Mouse (Mus musculus) heart, embryonic 13.5 days (tissue): Measurements from ENCODE around the gene Prrx2. TPM values are rescaled to one million over a fixed set of nuclear protein-coding genes. Genes with fewer than 3 reads are reported as not detected.

Source experiments
- ATAC-seq: fragments of 200-750 bp; cut with Nextera tagmentation; 2 replicates; pipeline ENCODE4 v1.8.0; 2017; ENCODE audit warnings: moderate TSS enrichment; ENCODE audit not compliant: insufficient number of reproducible peaks, low FRiP score, low TSS enrichment; ENCODE audit errors: extremely low read depth
- H3K27ac ChIP-seq: fragments of 300-500 bp; sonication (generic); replicated peaks from 2 replicates; pipeline ENCODE4 v1.5.1; 2015; ENCODE audit warnings: moderate library complexity, mild to moderate bottlenecking, inconsistent platforms
- H3K27me3 ChIP-seq: fragments of 300-500 bp; sonication (generic); replicated peaks from 2 replicates; pipeline ENCODE4 v1.6.1; 2015; ENCODE audit warnings: mild to moderate bottlenecking, inconsistent platforms
- H3K36me3 ChIP-seq: fragments of 300-500 bp; sonication (generic); 2 replicates; pipeline ENCODE4 v1.6.1; 2015; ENCODE audit warnings: mild to moderate bottlenecking, inconsistent platforms
- H3K4me1 ChIP-seq: fragments of 300-500 bp; sonication (generic); 2 replicates; pipeline ENCODE4 v1.6.1; 2015; ENCODE audit warnings: inconsistent platforms
- H3K4me2 ChIP-seq: fragments of 300-500 bp; sonication (generic); 2 replicates; pipeline ENCODE4 v1.6.1; 2015; ENCODE audit warnings: inconsistent platforms, mild to moderate bottlenecking, moderate library complexity
- H3K4me3 ChIP-seq: fragments of 300-500 bp; sonication (generic); 2 replicates; pipeline ENCODE4 v1.5.1; 2015; ENCODE audit warnings: moderate library complexity, mild to moderate bottlenecking, inconsistent platforms
- H3K9ac ChIP-seq: fragments of 300-500 bp; sonication (generic); 2 replicates; pipeline ENCODE4 v1.6.1; 2015; ENCODE audit warnings: inconsistent platforms, mild to moderate bottlenecking, moderate library complexity
- H3K9me3 ChIP-seq: fragments of 300-500 bp; sonication (generic); 2 replicates; pipeline ENCODE4 v1.6.1; 2016; ENCODE audit warnings: inconsistent platforms
- WGBS: fragments of 180-500 bp; shearing (Covaris S2); methylation state at CpG from one replicate; pipeline ENCODE4 v1.1.7; 2015; ENCODE audit warnings: mixed read lengths; 5-methylcytosine and 5-hydroxymethylcytosine counted together
- polyA plus RNA-seq: library from polyadenylated mRNA; unstranded; fragments of >200 nt; fragmentation: Nextera tagmentation; extraction: Ambion mirVana; gene quantifications from 2 replicates; pipeline ENCODE4 v1.2.1, GENCODE M21; 2015

Prrx2 gene
- polyA plus RNA-seq, 1 experiment from 2014 or later, result 30.3 TPM

DNA sequence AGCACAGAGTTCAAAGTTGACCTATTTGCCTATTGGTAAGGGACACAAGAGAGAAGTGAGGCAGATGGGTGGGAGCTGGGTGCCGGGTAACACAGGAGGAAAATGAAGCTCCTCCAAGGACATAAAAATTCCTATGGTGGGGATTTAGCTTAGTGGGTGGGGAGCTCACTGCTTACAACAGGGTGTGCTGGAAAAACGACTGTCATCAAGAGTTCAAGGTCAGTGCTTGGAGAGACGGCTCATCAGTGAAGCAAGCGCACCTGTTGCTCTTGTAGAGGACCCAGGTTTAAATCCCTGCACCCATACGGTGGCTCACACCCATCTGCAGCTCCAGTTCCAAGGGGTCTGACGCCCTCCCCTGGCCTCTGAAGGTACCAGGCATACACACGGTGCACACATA is 59.2 kb downstream of the Prrx2 start:
- peaks cover 22% of the 10 kb centered on the region for H3K4me1 ChIP-seq
- no peaks in the 10 kb centered on the region for H3K36me3 ChIP-seq
- WGBS, result 75% methylated on average over 7 of the region's 7 CpGs
- H3K9ac ChIP-seq, result no peak overlapping the region
- no peak overlapping the region for H3K4me3 ChIP-seq
- no peak for ATAC-seq
- H3K27ac ChIP-seq, result no peak overlapping the region
- H3K4me2 ChIP-seq, result no peak overlapping the region
- no peaks in the 10 kb centered on the region for H3K27me3 ChIP-seq
- H3K9me3 ChIP-seq, result no peaks in the 10 kb centered on the region

DNA sequence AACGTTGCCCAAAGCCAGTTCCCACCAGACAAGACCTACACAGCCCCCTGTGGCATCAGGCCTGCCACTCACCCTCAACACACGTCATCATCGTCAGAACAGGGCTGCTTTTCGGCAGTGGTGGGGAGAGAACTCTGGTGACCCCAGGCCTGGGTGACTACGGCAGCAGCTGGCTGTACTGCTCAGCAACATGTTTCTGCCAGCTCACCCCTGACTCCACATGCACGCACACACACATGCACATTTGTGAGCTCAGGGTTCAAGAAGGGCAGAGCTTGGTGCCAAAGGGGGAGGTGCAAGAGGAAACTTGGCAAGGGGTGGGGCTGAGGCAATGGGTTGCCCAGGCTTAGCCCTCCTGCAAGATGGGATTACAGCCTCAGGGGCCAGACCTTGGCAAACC is 62.5 kb downstream of the Prrx2 start:
- 29% methylated on average over 6 of the region's 6 CpGs for WGBS
- Histone ChIP-seq H3K9me3 (no peaks in the 10 kb centered on the region), H3K4me1 (peaks cover 23% of the 10 kb centered on the region), H3K9ac (no peak overlapping the region), H3K36me3 (no peaks in the 10 kb centered on the region), H3K27me3 (peaks cover 13% of the 10 kb centered on the region), H3K4me3 (no peak overlapping the region), H3K27ac (0 out of 2 replicates have a peak overlapping the region, but pooled peaks have one; percentile 8), H3K4me2 (no peak overlapping the region)
- no peak; the same call in 1 of the 2 replicates for ATAC-seq

DNA sequence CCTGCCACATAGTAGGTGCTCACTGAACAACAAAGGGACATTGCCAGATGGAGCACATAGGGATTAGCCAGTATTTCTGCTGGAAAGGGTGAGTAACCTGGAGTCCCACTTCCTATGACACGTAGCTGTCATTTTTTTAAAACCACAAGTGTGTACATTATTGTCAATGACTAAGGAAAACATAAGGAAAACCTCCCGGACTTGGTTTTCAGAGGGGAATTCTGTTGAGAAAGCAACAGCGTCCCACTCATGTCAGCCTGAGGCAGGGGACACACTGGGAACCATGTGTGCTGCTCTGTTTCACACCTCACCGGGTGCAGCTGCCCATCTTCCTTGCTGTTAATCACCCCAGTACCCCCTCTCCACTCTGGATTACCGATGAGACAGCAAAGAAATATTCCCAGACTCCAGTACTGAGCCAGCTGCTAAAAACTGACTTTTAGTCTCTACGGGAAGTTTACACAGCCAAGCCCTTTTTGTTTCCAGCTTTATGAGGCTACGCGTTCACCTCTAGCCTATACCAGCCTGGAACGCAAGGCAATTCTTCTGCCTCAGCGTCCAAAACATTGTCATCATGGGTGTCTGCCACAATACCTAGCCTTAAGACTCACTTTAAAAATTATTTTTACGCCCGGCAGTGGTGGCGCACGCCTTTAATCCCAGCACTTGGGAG is 64.8 kb downstream of the Prrx2 start:
- Histone ChIP-seq H3K4me1 (peaks cover 37% of the 10 kb centered on the region), H3K4me3 (no peak overlapping the region), H3K9me3 (no peaks in the 10 kb centered on the region), H3K27me3 (peaks cover 21% of the 10 kb centered on the region), H3K4me2 (no peak overlapping the region), H3K36me3 (no peaks in the 10 kb centered on the region), H3K9ac (no peak overlapping the region), H3K27ac (no peak overlapping the region)
- no peak for ATAC-seq
- 79% methylated on average over 14 of the region's 14 CpGs for WGBS

DNA sequence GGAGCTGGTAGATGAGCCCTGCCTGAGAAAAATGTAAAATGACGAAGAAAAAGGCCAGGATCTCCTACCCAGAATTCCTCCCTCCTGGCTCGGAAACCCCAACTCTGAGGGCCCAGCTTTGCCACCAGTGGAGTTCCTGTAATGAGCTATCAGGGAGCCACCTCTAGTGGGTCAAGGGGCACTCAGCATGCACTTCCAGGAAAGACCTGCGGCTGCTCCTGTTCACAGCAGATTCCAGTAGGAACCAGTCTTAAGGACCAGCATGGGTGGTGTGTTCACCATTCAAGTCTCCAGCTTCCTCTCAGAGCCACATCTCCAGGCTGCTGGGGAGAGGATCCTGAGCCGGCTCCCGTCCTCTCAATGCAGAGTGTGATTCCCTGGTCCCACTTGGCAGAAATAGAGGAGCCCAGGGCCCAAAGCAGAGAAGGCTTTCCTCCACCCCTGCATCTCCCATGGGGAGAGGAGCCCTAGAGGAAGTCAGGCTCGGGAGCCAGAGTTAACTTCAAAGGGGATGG is 66.9 kb downstream of the Prrx2 start:
- Histone ChIP-seq H3K27ac (no peak overlapping the region), H3K36me3 (no peaks in the 10 kb centered on the region), H3K4me3 (peak overlapping the region; percentile 42; the same call in 1 of the 2 replicates), H3K9ac (peak overlapping the region; percentile 69; the same call in 1 of the 2 replicates), H3K9me3 (no peaks in the 10 kb centered on the region), H3K27me3 (peaks cover 21% of the 10 kb centered on the region), H3K4me2 (peak overlapping the region; percentile 69; the same call in 1 of the 2 replicates), H3K4me1 (peaks cover 54% of the 10 kb centered on the region)
- 51% methylated on average over 6 of the region's 6 CpGs for WGBS
- no peak for ATAC-seq

DNA sequence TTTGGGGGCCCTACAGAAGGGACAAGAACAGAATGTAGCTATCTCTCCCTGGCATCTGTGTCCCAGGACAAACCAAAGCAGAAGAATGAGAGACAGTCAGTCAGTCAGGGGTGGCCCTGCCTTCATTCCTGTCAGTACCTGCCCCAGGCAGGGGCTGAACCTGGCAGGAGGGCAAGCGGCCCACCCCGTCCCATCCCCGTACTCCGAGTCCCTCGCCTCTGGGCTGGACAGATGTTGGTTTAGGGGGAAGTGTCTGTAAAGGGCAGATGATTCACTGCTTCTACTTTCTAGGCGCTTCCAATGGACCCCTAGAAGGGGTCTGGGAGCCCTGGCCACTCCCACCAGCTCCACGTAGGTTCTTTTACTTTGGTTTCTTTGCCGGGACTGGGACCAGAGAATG is 67.5 kb downstream of the Prrx2 start:
- H3K27me3 ChIP-seq, result peaks cover 21% of the 10 kb centered on the region
- H3K4me2 ChIP-seq, result peak overlapping the region; percentile 69
- H3K4me3 ChIP-seq, result peak overlapping the region; percentile 42
- H3K9me3 ChIP-seq, result no peaks in the 10 kb centered on the region
- peak overlapping the region; percentile 69 for H3K9ac ChIP-seq
- peaks cover 54% of the 10 kb centered on the region for H3K4me1 ChIP-seq
- 42% methylated on average over 8 of the region's 8 CpGs for WGBS
- ATAC-seq, result no peak
- no peaks in the 10 kb centered on the region for H3K36me3 ChIP-seq
- no peak overlapping the region for H3K27ac ChIP-seq

DNA sequence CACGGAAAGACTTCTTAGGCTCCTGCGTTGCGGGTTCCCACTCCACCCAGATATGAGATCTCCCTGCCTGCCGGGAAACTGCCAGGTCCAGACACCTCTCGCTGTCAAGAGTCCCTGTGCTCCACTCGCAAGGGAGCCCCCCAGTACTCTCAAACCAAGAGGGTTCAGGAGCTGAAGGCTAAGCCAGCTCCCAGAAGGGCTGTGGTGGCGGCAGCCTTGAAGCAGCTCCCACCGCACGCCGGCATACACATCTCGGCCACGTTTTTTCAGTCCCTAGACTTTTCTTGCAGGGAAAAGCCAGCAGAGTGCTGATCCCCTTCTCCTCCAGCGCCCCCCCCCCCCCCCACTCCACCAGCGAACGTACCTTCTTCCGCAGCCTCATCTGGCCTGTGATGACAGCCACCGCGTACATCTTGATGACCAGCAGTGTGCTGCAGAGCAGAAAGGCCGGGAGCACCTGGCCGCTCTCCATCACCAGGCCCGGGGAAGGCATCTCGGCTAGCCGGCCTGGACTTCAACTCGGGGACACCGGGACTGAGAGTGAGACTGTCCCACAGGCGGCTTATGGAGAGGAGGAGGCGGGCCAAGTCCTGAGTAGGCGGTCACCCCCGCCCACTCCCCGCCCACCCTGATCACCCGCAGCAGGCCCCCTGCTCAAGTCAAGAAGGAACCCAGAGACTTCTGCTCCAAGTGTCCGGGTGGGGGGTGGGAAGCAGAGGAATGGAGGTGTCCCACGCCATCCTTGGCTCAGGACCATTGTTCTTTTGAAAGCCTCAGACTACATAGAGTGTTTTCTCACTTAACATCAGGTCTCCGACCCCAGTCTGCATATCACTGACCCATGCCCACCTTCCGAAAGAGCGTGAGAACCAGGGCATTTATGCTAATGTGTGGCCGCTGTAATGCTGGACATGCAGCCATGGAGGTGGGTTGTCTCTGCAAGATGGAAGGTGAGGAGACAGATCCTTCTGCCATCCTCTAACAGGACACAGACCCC is 68.3 kb downstream of the Prrx2 start:
- peaks cover 49% of the 10 kb centered on the region for H3K4me1 ChIP-seq
- no peak for ATAC-seq
- H3K36me3 ChIP-seq, result no peaks in the 10 kb centered on the region
- peak overlapping the region; percentile 69 for H3K9ac ChIP-seq
- peaks cover 21% of the 10 kb centered on the region for H3K27me3 ChIP-seq
- WGBS, result 10% methylated on average over 37 of the region's 37 CpGs
- H3K27ac ChIP-seq, result no peak overlapping the region
- peak overlapping the region; percentile 42 for H3K4me3 ChIP-seq
- no peaks in the 10 kb centered on the region for H3K9me3 ChIP-seq
- peak overlapping the region; percentile 69 for H3K4me2 ChIP-seq

DNA sequence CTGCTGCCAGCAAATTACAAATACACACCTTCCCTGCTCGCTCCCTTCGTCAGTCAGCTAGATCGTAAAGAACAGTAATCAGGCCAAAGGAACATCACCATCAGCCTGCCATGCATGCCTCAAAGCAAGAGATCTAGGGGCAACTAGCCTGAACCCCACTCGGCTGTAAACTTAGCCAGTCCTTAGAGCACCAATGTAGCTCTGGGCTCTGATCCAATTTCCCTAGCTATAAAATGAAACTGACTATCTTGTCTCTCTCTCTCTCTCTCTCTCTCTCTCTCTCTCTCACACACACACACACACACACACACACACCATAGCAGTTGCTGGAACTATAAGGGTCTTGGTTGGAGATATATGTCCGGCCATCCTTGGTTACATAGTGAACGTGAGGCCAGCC is 69.5 kb downstream of the Prrx2 start:
- Histone ChIP-seq H3K9me3 (no peaks in the 10 kb centered on the region), H3K27me3 (peaks cover 21% of the 10 kb centered on the region), H3K9ac (no peak overlapping the region), H3K4me2 (no peak overlapping the region), H3K4me3 (no peak overlapping the region), H3K36me3 (no peaks in the 10 kb centered on the region), H3K27ac (no peak overlapping the region), H3K4me1 (peaks cover 49% of the 10 kb centered on the region)
- ATAC-seq, result no peak
- WGBS, result 71% methylated on average over 6 of the region's 6 CpGs

DNA sequence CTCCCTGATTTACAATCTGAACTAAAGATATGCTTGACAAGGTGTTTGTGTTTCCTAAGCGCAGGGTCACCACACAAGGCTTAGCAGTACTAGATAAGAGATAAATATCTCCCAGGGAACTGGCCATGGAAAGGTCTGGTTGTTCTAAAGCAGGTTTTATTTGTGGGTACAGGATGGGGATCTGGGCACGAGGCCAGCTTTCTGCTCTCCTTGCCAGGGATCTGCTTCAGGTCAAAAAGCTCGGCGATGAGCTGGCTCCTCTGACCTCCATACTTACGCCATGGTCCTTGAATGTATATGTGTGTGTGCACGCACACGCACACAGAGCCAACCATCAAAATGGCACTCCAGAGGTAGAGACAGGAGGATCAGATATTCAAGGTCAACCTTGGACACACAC is 70.2 kb downstream of the Prrx2 start:
- Histone ChIP-seq H3K27me3 (peaks cover 21% of the 10 kb centered on the region), H3K27ac (peak overlapping the region; percentile 50; the same call in 1 of the 2 replicates), H3K36me3 (no peaks in the 10 kb centered on the region), H3K4me1 (peaks cover 49% of the 10 kb centered on the region), H3K4me2 (no peak overlapping the region), H3K9ac (no peak overlapping the region), H3K9me3 (no peaks in the 10 kb centered on the region), H3K4me3 (no peak overlapping the region)
- no peak for ATAC-seq
- 48% methylated on average over 7 of the region's 7 CpGs for WGBS

DNA sequence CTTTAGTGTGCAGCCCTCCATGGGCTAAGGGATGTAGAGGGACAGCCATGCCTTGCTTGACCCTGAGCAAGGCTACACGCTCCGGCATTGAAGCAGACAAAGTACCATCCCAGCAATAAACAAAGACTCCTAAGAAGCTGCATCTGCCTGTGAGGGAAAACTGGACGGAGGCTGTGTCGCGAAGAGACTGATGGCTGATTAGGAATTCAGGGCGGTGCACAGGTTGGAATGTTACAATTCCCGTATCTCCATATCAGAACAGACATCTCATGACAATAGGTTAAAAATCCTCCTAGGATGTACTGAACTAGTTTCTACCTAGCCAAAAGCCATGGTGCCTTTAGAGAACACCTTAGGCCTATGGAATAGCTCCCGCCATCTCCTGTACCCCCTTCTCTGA is 71.1 kb downstream of the Prrx2 start:
- Histone ChIP-seq H3K4me3 (no peak overlapping the region), H3K27me3 (peaks cover 20% of the 10 kb centered on the region), H3K9ac (no peak overlapping the region), H3K4me1 (peaks cover 49% of the 10 kb centered on the region), H3K9me3 (no peaks in the 10 kb centered on the region), H3K36me3 (no peaks in the 10 kb centered on the region), H3K4me2 (no peak overlapping the region), H3K27ac (no peak overlapping the region)
- no peak for ATAC-seq
- 85% methylated on average over 8 of the region's 8 CpGs for WGBS

DNA sequence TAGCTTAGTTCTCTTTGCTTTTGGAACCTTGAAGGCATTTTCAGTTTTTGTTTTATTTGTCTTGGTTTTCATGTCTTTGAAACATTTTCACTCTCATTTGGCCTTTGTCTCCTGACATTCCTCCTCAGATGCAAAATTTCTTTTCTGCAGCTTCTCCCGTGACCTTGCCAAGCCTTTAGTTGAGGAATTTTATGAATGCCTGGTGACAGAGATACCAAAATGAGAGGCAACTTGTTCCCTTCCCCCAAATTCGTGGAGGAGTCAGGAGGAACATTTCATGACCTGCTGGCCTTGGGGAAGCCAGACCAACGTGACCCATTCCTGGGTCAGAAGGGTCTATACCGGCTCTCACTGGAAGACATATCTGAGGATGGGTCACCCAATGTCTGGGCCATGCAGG is 71.9 kb downstream of the Prrx2 start:
- H3K9ac ChIP-seq, result no peak overlapping the region
- H3K4me3 ChIP-seq, result no peak overlapping the region
- no peaks in the 10 kb centered on the region for H3K36me3 ChIP-seq
- WGBS, result 46% methylated on average over 4 of the region's 4 CpGs
- peaks cover 46% of the 10 kb centered on the region for H3K4me1 ChIP-seq
- no peak overlapping the region for H3K4me2 ChIP-seq
- H3K9me3 ChIP-seq, result no peaks in the 10 kb centered on the region
- no peak for ATAC-seq
- no peak overlapping the region for H3K27ac ChIP-seq
- H3K27me3 ChIP-seq, result peaks cover 15% of the 10 kb centered on the region

DNA sequence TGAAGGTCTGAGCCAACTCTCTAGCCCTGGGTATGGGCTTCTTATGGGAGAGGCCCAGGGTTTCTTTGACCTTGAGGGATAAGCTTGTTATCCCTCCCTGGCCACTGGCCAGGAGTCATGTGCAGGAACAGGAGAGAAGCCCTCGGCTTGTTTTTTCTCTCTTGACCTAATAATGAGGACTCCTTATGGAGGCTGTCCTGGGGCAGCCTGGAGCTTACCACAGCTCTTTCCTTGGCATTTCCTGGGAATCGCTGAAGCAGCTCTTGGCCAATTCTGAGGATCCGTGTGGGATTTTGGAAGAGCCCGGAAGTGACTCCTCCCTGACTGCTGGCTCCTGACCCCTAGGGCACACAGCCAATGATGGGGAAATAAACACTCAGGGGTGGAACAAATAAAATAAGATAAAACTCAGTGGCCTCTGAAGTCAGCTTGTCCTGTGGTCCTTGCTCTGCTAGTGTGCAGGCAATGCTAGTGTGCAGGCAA is 77.6 kb downstream of the Prrx2 start:
- Histone ChIP-seq H3K4me1 (peaks cover 20% of the 10 kb centered on the region), H3K27me3 (no peaks in the 10 kb centered on the region), H3K36me3 (no peaks in the 10 kb centered on the region), H3K9me3 (no peaks in the 10 kb centered on the region), H3K4me2 (no peak overlapping the region), H3K27ac (peak overlapping the region; percentile 76), H3K9ac (peak overlapping the region; percentile 30; the same call in 1 of the 2 replicates), H3K4me3 (no peak overlapping the region)
- peak; percentile 22; the same call in 1 of the 2 replicates for ATAC-seq
- WGBS, result 31% methylated on average over 4 of the region's 4 CpGs
